Mouse (Mus musculus): ENCODE measurements at regions not wholly inside any gene's neighbourhood (a gene's known extent, or its start where the extent isn't known, plus 50 kb on each side); places are given as distances from the start of the nearest gene placed in this dataset.
A peak's percentile ranks its signal among the peaks of the same experiment; 100 is the strongest.

DNA sequence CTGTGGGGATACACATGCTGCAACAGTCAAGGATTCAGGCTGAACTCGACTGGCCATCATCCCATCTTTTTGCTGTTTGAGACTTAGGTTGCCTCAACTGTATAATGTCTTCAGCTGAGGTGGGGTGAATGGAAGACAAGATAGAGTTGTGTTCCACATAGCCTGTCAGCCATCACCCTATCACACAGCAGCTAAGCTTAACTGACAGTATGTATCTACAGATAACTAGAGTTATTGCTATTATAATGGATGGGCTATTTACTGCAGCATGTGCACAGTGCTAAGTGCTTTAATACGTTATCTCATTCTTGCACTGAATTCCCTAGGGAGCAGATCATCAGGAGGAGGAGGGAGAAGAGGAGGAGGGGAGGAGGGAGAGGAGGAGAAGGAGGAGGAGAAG, 340.9 kb downstream of the Sox9 start:
- no peak for DNase-seq (ENCODE audit: low spot score in 2 of 2)

DNA sequence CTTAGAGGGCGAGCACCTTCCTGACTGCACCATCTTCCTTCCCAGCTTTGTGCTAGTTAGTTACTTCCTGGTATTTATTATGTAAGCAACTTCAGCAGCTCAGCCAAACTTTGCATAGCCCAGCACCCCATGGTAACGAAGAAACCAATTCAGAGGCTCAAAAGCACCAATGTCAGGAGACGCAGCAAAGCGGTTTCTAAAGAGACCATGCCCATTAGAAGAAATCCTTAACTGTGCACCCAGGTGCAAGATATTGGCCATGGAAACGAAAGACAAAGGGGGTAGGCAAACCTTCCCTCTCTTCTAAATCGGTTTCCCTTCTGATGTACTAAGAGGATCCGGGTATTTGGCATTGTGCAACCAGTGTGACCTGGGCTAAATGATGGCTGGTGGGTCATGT, 343.8 kb downstream of the Sox9 start:
- DNase-seq (ENCODE audit: low spot score in 2 of 2), result no peak

- DNase-seq (ENCODE audit: low spot score in 2 of 2), result no peak
Observed at GRCm38 (mm10) chr11:113129192-113129591, 347.2 kb downstream of the Sox9 start.

DNA sequence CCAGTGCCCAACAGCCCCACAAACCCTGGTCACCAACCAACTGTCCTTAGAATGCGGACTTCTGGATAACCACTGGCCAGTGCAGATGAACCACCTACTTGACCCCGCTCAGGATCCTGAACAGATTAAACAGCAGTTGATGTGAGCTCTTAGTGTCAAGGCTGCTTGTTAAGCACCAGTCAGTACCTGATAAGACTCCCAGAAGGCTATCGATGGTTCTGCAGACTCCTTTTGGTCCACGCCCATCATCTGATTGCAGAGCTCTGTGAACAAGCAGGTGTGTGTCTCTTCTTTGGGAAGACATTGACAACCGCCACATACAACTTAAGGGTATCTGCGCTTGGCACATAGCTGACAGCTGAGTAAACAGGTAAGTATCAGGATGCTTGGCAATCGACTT, 348.0 kb downstream of the Sox9 start:
- DNase-seq (ENCODE audit: low spot score in 2 of 2), result no peak

- no peak for DNase-seq (ENCODE audit: low spot score in 2 of 2)
Observed at GRCm38 (mm10) chr11:113132078-113133064, 350.3 kb downstream of the Sox9 start.

- DNase-seq (ENCODE audit: low spot score in 2 of 2), result no peak
Observed at GRCm38 (mm10) chr11:113133407-113133806, 351.4 kb downstream of the Sox9 start.

GRCm38 (mm10) chr11:113135261-113135660, 353.2 kb downstream of the Sox9 start:
- no peak for DNase-seq (ENCODE audit: low spot score in 2 of 2)

- DNase-seq (ENCODE audit: low spot score in 2 of 2), result peak in 1 of 2 experiments; percentile 33
Observed at GRCm38 (mm10) chr11:113138462-113138861, 356.4 kb downstream of the Sox9 start.

GRCm38 (mm10) chr11:113140595-113140994, 358.6 kb downstream of the Sox9 start:
- DNase-seq (ENCODE audit: low spot score in 2 of 2), result no peak

- DNase-seq (ENCODE audit: low spot score in 2 of 2), result no peak
Observed at GRCm38 (mm10) chr11:113142816-113143215, 360.8 kb downstream of the Sox9 start.

GRCm38 (mm10) chr11:113143839-113144627, 362.0 kb downstream of the Sox9 start:
- peak; percentile 54 to 55 for DNase-seq (ENCODE audit: low spot score in 2 of 2)

- no peak for DNase-seq (ENCODE audit: low spot score in 2 of 2)
Observed at GRCm38 (mm10) chr11:113145721-113146120, 363.7 kb downstream of the Sox9 start.

DNA sequence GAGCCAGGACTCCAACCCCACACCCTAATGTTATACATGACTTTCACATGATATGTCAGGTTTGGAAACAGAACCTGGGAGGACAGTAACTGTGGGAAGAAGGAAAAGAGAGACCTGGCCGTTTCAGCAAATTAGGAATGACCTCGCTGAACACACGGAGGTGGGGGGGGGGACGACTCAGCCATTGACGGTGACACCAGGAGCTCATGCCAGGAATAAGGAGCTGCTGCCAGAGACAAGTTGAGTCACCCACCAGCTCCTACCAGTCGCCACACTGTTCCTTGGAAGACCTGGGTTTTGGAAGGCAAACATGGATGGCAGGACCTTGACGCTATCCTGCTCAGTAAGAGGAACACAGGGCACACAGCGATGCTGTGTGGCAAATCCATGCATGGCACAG, 364.7 kb downstream of the Sox9 start:
- no peak for DNase-seq (ENCODE audit: low spot score in 2 of 2)

GRCm38 (mm10) chr11:113147535-113148197, 365.6 kb downstream of the Sox9 start:
- DNase-seq (ENCODE audit: low spot score in 2 of 2), result no peak

- no peak for DNase-seq (ENCODE audit: low spot score in 2 of 2)
Observed at GRCm38 (mm10) chr11:113148198-113148537, 366.1 kb downstream of the Sox9 start.

- no peak for DNase-seq (ENCODE audit: low spot score in 2 of 2)
Observed at GRCm38 (mm10) chr11:113155515-113155914, 373.5 kb downstream of the Sox9 start.

DNA sequence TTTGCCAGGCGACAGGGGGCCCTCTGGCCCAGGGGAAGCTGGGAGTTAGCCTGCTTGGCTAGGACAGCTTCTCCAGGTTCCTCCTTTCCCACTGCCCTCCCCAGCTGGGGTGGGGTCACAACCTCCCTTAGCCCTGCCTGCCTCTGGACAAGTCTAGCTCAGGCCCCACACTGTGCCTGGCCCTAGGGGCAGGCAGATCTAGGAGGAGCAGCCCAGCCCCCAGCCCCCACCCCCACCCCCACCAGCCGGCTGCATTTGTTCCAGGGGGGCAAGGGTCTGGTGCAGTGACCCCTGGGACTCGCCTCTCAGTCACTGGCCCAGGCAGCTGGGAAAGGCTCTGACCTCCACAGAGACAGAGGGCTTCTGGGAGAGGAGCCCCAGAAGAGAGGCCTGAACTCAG, 381.9 kb downstream of the Sox9 start:
- DNase-seq (ENCODE audit: low spot score in 2 of 2), result no peak

GRCm38 (mm10) chr11:113164510-113164909, 382.5 kb downstream of the Sox9 start:
- DNase-seq (ENCODE audit: low spot score in 2 of 2), result no peak

- DNase-seq (ENCODE audit: low spot score in 2 of 2), result peak; percentile 86 to 91
Observed at GRCm38 (mm10) chr11:113165069-113165795, 383.2 kb downstream of the Sox9 start.

DNA sequence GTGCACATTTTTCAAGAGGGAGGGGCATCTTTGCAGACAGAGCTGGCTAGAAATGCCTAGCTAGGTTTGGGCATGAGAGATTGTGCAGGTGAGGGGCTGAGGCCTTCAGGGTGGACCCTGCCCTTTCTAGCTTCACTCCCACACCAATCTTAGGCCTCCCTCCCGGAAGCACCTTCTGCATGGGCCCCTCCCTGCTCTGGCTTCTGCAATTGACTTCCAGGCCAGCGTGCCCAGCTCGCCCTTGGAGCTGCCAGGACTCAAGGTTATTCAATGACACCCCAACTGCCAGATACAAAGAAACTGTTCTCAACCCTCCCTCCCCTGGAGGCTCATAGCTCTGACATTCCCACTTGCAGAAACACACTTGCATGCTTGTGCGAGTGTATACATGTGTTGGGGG, 384.5 kb downstream of the Sox9 start:
- DNase-seq (ENCODE audit: low spot score in 2 of 2), result peak in 1 of 2 experiments; percentile 31

Data from adrenal gland, adult 18-20 months (tissue).